Mouse (Mus musculus) ovary, postnatal 10 days (tissue): ENCODE results near the gene Olfr91.
"Not testable (repeated sequence)": the region's sequence is repeated elsewhere in the genome, so short reads cannot be mapped to it uniquely, and the experiment has no call there.

Experiments
- DNase-seq: peaks from one replicate; pipeline ENCODE4 v3.0.0; 2022; ENCODE audit warnings: low spot score

Gene Olfr91

GRCm38 (mm10) chr17:37098178-37098577, at the start of gene Olfr91:
TSS of gene Olfr91 (minus strand) at chr17:37098278.
- DNase-seq, result no peak

GRCm38 (mm10) chr17:37131366-37131765, 33.3 kb upstream of the Olfr91 start:
- DNase-seq, result not testable (repeated sequence)

GRCm38 (mm10) chr17:37119988-37120387, 21.9 kb upstream of the Olfr91 start, which contains the start of gene Olfr92:
TSS of gene Olfr92 (minus strand) at chr17:37120088.
- DNase-seq, result no peak

GRCm38 (mm10) chr17:37093289-37093688, 4.8 kb downstream of the Olfr91 start:
- no peak for DNase-seq

- DNase-seq, result no peak
Observed at GRCm38 (mm10) chr17:37092198-37092597, 5.9 kb downstream of the Olfr91 start.

GRCm38 (mm10) chr17:37088399-37088798, 9.7 kb downstream of the Olfr91 start, which contains the start of gene Olfr90:
TSS of gene Olfr90 (minus strand) at chr17:37088499.
- no peak for DNase-seq

- DNase-seq, result no peak
Observed at GRCm38 (mm10) chr17:37085545-37085944, 12.5 kb downstream of the Olfr91 start.

- no peak for DNase-seq
Observed at GRCm38 (mm10) chr17:37084632-37085031, 13.4 kb downstream of the Olfr91 start.

- peak; percentile 29 for DNase-seq
Observed at GRCm38 (mm10) chr17:37083327-37083726, 14.8 kb downstream of the Olfr91 start.

- no peak for DNase-seq
Observed at GRCm38 (mm10) chr17:37081659-37082058, 16.4 kb downstream of the Olfr91 start.

GRCm38 (mm10) chr17:37080119-37080518, 18.0 kb downstream of the Olfr91 start:
- DNase-seq, result no peak

GRCm38 (mm10) chr17:37078990-37079389, 19.1 kb downstream of the Olfr91 start:
- no peak for DNase-seq

GRCm38 (mm10) chr17:37078193-37078592, 19.9 kb downstream of the Olfr91 start:
- no peak for DNase-seq

GRCm38 (mm10) chr17:37075766-37076165, 22.3 kb downstream of the Olfr91 start:
- DNase-seq, result no peak

- DNase-seq, result no peak
Observed at GRCm38 (mm10) chr17:37075181-37075580, 22.9 kb downstream of the Olfr91 start.

- no peak for DNase-seq
Observed at GRCm38 (mm10) chr17:37072730-37073276, 25.3 kb downstream of the Olfr91 start.

GRCm38 (mm10) chr17:37072080-37072729, 25.9 kb downstream of the Olfr91 start:
- no peak for DNase-seq

GRCm38 (mm10) chr17:37070121-37070520, 28.0 kb downstream of the Olfr91 start:
- no peak for DNase-seq

- DNase-seq, result no peak
Observed at GRCm38 (mm10) chr17:37067861-37068260, 30.2 kb downstream of the Olfr91 start.

GRCm38 (mm10) chr17:37065993-37066392, 32.1 kb downstream of the Olfr91 start:
- no peak for DNase-seq

- DNase-seq, result no peak
Observed at GRCm38 (mm10) chr17:37063686-37064495, 34.2 kb downstream of the Olfr91 start.

- no peak for DNase-seq
Observed at GRCm38 (mm10) chr17:37063063-37063462, 35.0 kb downstream of the Olfr91 start.

- DNase-seq, result no peak
Observed at GRCm38 (mm10) chr17:37062101-37062641, 35.9 kb downstream of the Olfr91 start.
